Mouse (Mus musculus): Measurements from ENCODE around the gene Arhgef18.

DNA sequence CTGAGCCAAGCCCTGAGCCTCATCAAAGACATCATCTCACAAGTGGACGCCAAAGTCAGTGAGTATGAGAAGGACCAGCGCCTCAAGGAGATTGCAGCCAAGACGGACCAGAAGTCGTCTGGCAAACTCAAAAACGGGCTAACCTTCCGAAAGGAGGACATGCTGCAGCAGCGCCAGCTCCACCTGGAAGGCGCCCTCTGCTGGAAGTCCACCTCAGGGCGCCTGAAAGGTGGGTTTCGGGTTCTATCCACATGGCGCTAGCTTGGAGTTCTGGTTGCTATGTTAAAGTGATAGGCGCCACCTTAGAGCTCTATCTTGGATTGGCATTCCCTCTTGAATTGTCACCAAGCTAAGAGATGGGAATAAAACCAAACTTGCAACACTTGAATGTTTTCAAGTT is 46.7 kb downstream of the Arhgef18 start:
- TF ChIP-seq POLR2A (IDR thresholded peaks at IDR 0.05; ENCODE audit: insufficient read depth, low read depth, low read length) (no peak), CTCF (IDR thresholded peaks at IDR 0.05; ENCODE audit: insufficient read depth, low read depth, low read length) (peak; percentile 38; the same call in 1 of the 2 replicates)
